Mouse (Mus musculus): Measurements from ENCODE around the gene Tha1.

DNA sequence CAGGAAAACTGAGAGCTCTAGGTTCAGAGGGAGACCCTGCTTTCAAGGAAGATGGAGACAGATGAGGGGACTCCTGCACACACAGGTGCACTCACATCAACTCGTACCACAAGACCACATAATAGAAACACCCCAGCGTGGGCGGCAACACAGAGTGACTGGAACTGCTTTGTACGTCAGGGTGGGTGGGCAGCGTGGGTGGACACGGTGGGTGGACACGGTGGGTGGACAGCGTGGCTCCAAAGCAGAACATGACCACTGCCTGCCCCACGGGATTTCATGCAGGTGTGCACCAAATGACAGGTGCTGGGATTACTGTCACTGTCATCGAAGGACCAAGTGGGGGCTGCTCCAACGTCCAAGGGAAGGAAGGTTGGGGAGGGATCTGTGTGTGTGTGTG lies 45.3 kb upstream of the Tha1 start:
- TF ChIP-seq CTCF (IDR thresholded peaks at IDR 0.05; ENCODE audit: low read depth, low read length) (no peak), GATA1 (IDR thresholded peaks at IDR 0.05; ENCODE audit: borderline replicate concordance, low read length) (no peak), TAL1 (conservative IDR thresholded peaks at IDR 0.05; ENCODE audit: low read depth, low read length) (no peak)
